Mouse (Mus musculus): ENCODE measurements around the gene Crhr2.

The Crhr2 gene

DNA sequence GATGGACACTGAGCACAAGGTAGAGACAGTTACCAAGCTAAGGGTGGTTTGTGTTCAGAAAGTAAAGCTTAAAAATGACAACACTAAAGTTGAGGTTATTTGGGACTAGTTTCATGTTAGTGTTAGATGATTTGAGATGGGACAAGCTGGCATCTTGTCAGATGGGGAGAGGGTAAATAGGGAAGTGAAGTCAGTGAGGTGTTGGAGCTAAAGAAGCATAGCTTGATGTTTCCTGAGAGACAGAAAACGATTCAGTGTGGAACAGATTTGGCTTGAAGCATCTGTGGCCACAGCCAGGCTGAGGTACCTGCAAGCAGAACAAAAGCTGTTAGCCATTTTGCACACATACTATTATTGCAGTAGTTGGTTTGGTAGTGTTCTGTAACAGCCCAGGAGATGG, 87.5 kb downstream of the Crhr2 start:
- DNase-seq (ENCODE audit: low read depth): no peak

DNA sequence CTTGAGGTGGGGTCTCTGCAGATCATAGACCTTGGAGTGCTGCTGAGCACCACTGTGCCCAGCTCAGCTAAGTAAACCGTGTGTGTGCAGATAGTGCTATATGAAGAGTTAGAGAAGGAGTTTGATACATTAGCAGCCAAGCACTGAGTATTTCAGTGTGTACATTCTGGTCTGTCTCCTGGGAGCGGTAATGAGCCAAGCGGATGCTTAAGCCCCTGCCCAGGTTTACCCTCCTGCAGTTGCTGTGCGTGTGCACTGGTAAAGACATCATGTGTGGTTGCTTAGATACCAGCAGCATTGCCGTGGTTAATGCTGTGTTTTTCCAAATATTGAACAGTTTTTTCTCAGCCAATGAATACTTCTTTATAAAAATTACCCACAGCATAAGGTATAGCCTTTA, 88.3 kb downstream of the Crhr2 start:
- DNase-seq (ENCODE audit: low read depth): no peak

DNA sequence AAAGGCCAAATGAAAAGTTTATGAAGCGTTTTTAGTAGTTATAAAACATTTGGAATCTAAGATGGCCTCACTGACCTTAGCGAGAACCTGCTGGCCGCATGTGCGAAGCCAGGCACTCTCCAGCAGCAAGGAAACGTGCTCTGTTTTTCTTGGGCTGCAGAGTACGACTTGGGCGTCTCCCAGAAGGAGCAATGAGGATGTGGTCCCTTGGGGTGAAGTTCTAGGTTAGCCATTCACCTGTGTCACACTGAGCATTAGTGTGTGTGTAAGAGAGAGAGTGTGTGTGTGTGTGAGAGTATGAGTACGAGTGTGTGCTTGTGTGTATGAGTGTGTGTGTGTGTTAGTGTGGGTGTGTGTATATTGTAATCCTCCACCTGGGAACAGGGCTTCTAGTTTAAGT, 89.6 kb downstream of the Crhr2 start:
- no peak for DNase-seq (ENCODE audit: low read depth)
